Mouse (Mus musculus) erythroid progenitor cell, adult 5-6 weeks (primary cell): ENCODE measurements around the gene Baiap2l2. TPM values are rescaled to one million over a fixed set of nuclear protein-coding genes. Genes with fewer than 3 reads are reported as not detected.

Experiments used
- ATAC-seq: replicated peaks from 2 replicates; pipeline ENCODE4 v1.8.0; 2016; ENCODE audit warnings: moderate number of reproducible peaks, mild to moderate bottlenecking, moderate TSS enrichment, inconsistent platforms; ENCODE audit not compliant: poor library complexity, low FRiP score, severe bottlenecking
- total RNA-seq, 2 experiments: library from RNA; stranded (forward) in 1 of 2; stranded (reverse) in 1 of 2; fragments of 150-400 nt in 1 of 2; fragments of 186-747, 209-891 nt in 1 of 2; gene quantifications; 2 replicates each; pipeline versions ENCODE4 v1.2.3 to v1.2.4; 2015 to 2017; ENCODE audit warnings: low replicate concordance in 2 of 2

The Baiap2l2 gene
- total RNA-seq (2015; ENCODE audit: low replicate concordance) (not detected in 2 replicates), total RNA-seq (2017; ENCODE audit: low replicate concordance) (not detected in 2 replicates)

DNA sequence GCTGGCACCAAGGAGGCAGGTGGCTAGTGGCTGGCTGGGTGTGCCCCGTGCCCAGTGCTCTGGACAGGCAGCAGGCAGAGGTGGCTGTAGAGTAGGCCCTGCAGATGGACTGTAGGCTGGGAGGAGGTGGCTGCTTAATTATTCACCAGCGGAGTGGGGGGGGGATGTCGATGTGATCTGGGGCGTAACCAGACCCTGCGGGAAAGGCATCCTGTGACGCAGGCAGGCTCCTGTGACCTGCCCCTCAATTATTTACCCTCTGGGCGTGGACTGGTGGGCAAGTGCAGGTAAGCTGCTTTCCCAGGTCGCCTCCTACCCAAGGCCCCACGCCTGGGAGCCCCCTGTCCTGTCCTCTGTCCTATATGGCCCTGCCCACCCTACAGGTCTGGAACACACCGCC lies at the start of gene Baiap2l2:
Baiap2l2 (minus strand) TSS at position 139 of the 400 bp plus-strand sequence.
- ATAC-seq = no peak

DNA sequence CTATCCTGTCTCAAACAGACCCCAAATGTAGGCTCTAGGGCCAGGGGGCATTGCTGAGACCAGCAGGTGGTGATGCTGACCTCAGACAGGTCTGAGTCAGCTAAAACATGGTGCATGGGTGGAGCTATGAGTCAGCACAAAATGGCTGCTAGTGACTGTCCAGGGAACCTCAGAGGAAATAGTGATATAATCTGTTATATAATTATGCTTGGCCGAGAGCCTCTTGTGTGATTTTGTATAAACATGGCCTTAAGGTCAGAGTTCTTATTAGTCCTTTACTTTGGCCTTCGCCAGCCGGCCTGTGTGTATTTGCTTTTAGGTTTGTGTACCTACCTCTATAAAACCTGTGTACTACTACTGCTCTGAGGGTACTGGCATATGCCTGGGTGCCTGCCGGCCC lies 48.1 kb upstream of the Baiap2l2 start:
- ATAC-seq = peak; percentile 83

DNA sequence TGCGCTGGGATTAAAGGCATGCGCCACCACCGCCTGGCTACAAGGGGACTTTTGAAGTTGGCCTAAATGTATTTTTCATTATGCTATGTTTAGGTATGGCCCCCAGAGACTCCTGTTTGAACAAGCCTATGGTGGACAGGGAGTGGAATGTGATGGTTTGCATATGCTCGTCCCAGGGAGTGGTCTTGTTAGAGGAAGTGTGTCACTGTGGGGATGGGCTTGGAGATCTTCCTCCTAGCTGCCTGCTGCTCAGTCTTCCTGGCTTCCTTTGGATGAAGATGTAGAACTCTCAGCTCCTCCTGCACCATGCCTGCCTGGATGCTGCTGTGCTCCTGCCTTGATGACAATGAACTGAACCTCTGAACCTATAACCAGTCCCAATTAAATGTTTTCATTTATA lies 45.2 kb upstream of the Baiap2l2 start:
- no peak for ATAC-seq

DNA sequence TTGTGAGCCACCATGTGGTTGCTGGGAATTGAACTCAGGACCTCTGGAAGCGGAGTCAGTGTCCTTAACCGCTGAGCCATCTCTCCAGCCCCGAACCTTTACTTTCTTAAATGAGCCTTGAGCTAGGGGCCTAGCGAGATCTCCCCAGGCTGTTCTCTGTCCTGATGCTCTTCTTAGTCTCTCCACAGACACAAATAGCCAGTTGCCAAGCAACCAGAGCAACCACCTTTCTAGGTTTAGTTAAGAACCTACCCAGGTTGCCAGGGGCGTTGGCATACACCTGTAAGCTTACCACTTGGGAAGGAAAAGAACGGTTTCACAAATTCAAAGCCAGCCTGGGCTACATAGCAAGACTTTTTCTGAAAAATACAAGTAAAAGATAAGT lies 44.6 kb upstream of the Baiap2l2 start:
- no peak for ATAC-seq

DNA sequence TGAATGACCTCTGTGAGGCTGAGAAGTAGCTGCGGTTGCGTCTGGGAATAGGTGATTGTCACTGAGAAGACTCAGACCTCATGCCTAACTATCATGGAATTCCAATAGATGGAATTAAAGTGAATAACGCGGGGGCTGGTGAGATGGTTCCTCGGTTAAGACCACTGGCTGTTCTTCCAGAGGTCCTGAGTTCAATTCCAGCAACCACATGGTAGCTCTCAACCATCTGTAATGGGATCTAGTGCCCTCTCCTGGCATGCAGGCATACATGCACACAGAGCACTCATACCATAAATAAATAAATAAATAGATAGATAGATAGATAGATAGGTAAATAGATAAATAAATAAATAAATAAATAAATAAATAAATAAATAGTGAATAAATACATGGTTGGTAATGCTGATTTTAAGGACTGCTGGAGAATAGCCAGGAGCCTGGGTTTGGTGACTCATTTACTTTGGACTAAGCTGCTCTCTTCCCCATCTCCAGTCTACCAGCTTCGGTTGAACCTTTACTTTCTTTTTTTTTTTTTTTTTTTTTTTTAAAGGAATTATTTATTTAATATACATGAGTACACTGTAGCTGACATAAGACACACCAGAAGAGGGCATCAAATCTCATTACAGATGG lies 44.1 kb upstream of the Baiap2l2 start:
- ATAC-seq = no peak

DNA sequence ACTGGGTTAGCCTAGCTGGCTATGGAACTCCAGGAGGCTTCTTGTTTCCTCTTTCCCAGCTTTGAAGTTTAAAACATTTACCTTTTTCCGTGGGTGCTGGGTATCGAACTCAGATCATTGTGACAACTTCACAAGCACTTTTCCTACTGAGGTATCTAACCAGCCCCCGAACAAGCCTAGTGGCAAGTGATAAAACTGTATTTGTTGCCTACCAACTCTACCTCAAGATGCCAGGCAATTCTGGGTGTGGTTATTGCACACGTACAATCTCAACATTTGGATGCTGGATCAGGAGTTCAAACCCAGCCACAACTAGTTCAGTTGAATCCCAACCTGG lies 43.6 kb upstream of the Baiap2l2 start:
- ATAC-seq = no peak

DNA sequence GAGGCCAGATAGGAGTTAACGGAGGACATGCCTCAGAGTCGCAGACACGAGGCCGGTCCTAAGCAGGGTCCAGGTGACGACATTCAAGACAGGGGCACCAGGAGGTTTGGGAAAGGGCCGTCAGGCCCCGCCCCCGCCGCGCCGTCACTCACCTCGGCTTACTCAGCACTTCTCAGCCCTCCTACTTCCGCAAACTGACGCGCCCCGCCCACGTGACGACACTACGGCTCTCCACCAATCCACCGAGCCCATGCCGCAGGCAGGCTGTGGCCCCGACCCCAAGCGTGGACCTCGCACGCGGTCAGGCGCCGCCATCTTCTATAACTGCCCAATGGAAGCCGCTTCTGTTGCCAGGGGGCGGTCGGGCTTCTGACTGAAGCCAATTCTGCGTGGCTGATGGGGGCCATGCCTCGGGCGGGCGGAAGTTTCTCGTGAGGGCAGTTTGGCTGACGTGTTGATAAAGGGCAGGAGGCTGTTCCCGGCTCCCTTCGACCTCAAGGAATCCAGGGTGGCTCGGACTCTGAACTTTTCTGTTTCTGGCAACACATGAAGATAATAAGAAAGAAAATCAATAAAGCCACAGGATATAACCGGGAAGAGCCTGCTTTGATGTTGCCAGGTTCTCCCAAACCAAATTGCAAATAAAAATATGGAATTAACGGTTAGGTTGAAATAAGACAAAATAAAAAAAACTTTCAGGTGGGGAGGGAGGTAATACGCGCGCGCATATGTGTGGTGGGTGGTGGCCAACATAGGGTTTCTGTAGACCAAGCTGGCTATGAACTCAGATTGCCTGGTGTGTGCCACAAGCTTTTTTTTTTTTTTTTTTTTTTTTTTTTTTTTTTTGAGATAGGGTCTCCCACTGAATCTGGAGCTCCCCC lies 43.0 kb upstream of the Baiap2l2 start, which contains the start of gene Pla2g6:
Pla2g6 (minus strand) TSS at position 333 of the 881 bp plus-strand sequence.
- peak; percentile 95 for ATAC-seq

DNA sequence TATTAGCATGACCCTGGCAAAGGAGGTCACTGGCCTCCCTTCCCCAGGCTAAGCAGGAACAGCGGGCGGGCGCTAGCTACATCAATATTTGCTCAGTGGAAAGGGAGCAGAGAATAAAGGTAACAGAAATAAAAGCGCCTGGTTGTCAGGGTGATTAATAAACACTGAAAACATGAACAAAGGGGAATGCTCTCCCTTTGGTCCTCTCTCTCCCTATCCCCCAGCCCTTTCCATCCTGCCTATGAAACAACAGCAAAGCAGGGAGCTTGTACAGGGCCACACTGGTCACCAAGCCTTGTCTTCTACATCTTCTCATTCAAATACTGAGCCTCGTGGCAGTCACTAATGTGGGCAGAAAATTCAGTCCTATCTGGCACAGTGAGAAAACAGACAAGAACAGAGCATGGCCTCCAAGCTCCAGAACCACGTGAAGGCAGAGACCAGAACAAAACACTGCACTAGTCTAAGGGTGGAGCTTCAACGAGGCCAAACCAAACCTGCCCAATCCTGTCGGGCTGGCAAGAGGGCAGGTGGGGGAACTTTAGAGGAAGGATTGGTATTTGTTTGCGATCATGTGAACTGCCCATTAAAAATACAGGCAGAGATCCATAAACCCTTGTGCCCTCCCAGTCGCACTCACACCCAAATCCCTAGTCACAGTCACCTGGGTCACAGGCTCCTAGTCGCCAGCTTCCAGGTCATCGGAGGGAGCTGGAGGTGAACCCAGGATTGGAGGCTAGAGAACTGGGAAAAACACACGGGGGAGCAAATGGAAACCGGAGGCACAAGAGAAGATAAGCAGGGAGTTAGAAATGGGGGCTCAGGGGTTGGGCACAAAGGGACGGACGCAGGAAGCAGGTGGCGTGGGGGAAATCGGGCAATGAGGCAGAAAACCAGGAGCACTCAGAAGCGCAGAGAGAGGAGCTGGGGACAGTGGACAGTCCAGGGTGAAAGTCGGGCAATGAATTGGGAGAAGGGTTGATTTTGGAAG lies 41.9 kb upstream of the Baiap2l2 start:
- peak; percentile 51 for ATAC-seq

DNA sequence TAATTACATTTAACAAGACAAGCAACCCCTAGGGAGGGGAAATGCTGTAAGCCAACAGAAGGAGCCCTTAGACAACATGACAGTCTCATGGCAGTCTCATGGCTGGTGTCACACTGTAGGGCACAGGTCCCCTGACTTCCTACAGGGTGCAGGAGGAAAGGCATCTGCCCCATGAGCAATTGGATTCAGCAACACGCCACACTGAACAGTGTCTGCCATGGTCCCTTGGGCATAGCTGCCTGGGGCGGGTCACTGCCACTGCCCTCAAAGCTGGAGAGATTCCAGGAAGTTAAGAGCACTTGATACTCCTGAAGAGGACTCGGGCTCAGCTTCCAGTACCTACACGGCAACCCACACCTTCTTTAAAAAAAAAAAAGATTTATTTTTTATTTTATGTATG lies 40.9 kb upstream of the Baiap2l2 start:
- no peak for ATAC-seq

DNA sequence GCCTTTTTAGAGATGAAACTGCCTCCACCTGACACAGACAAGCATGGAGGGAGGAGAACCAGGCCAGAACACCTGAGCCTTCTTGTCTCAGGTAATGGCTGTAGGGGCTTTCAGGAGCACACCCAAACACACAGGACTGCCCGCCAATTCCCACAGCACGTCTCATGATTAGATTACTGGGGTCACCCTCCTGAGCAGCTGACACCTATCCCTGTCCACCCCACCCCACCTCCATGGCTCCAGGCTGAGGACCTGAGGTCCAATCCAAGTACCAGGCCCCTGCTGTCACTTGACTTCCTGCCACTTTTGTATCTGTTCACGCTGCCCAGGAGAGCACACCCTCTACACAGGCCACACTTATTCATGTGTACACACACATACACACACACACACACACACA lies 40.4 kb upstream of the Baiap2l2 start:
- no peak for ATAC-seq

DNA sequence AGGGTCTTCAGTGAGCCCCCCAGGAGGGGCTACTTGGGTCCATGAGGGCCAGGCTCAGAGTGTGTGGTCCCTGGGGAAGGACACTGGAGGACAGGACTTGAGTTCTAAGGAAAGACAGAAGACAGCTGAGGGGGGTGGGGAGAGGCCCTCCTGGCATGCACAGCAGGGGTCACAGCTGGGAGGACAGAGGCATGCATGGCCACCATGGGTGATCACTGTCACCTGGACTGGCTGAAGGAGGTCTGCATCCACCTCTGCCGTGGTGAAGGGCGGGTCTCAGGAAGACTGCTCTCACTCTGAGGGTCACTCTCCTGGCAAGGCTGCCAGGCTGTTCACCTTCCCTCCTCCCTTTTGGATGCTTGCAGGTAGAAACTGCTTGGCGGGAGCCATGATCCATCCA lies 39.0 kb upstream of the Baiap2l2 start:
- no peak for ATAC-seq

DNA sequence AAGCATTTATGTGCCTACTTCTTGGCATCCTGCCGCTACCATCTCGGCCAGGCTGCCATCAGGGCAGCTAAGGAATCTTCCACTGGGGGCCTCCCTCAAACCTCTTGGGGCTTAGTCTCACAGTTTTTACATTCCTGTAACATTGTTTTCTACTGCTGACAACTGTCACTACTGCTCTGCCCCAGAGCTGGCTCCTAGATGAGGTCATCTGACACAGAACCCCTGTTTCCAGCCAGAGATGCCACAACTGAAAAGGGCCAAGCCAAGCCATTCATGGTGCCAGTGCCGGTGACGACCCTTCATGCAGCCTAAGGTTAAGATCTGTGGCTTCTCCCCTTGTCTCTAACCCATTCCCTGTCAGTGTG lies 38.4 kb upstream of the Baiap2l2 start:
- no peak for ATAC-seq

DNA sequence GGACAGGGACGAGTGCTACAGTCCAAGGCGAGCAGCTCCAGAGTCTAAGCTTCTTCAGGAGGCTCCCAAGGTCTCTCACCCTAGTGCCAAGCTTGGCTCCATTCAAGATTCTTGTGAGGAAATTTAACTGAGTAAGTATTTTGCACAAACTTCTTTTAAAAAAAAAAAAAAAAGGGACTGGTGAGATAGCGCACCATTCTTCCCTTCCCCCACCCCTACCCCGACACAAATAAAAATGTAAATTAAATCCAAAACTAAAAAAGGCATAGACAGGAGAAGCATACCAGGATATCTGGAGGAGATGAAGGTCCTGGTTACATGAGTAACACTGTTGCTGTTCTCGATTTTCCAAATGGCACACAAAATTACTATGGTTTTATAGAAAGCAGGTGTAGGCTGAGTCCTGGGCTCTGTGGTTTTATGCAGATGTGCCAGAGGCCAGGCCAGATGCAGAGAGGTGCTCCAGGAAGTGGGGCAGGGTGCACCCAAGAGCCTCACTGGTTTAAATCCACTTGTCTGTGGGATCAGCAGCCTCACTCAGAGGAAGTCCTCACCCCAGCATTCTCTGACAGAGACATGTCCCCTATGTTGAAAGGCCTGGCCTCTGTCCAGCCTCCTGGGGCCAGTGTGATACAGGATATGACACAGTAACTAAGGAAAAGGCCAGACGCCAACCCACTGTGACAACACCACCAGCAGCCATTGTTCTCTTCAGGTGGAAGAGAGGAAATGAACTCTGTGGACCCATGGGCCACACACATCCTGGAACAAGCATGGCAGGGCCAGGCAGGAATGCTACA lies 37.9 kb upstream of the Baiap2l2 start:
- ATAC-seq = no peak

DNA sequence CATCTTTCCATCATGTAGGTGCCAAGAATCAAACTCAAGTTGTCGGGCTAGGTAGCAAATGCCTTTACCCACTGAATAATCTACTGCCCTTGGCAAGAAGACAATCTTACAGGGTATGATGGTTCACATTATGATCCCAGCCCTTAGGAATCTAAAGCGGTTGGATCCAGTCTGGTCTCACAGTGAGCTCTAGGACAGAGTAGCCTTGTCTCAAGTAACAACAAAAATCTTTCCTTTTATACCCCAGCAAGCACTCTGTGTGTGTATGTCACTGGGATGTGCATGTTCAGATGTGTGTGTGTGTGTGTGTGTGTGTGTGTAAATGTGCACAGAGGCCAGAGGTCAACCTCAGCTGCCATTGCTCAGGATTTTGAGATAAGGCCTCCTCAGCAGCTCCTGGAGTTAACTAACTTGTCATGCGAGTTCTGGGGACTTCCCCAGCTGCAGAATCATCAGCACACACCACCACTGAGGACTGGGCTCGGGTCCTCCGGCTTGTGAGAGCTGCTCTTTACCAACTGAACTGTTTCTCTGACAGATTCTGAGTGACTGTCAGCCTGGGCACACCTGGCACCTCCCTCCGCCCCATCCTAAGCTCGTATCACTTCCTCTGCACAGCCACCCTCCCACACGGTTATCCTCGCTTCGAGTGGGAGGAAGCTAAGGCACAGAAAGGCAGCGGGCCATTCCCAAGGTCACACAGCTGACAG lies 37.1 kb upstream of the Baiap2l2 start:
- ATAC-seq = no peak

DNA sequence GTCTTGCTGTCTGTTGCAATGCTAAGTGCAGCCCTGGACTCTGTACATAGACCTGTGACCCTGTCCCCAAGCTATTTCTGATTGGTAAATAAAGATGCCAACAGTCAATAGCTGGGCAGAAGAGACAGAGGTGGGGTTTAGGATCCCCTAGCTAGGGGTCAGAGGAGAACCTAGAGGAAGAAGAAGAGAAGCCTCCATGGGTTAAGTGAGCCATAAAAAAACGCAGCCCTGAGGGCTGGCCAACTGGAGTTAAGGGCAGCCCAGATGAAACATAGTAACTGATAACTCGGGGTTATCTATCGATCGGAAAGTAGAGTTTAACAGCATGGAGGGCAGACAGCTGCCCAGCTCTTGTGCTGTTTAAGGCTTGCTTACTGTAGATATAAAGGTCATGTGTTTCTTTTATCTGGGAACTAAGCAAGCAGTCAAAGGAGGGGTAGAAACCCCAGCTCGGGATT lies 36.4 kb upstream of the Baiap2l2 start:
- no peak for ATAC-seq

DNA sequence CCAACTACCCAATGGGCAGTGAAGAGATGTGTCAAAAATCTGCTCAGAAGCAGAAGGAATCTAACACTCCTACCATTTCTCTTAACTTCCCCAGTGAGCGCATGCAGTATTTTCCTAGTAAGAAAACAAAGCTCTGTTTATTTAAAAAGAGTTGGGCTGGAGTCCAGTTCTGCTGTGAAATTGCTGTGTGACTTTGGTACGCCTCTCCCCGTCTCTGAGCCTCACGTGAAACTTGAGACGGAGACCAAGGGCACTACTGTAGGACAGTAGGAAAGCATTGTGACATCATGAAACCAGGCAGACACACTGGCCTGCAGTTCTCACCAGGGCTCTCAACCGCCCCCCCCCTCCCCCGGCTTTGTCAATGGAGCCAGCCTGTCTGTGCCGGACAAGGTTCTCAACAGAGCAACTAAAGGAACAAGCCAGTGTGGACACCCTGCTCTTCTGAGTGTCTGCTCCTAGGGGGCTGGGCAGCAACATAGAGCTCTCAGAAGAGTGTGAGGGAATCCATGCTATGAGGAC lies 28.6 kb upstream of the Baiap2l2 start:
- ATAC-seq = no peak

DNA sequence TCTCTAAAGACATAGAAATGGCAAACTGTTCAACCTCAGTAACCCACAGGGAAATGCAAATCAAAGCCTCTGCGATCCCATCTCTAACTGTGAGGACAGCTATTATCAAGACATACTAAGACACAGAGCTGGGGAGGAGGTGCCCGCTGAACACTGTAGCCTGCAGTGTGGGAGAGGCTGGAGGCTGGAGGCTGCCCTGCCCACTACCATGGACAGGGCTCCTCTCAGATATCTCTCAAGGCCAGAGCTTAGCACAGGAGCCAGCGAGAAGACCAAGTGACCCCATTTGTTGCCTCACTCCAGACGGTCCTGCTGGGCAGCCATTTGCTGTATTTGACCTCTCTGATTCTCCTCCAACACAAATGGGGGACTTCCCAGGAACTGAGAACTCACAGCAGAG lies 22.5 kb upstream of the Baiap2l2 start:
- no peak for ATAC-seq

DNA sequence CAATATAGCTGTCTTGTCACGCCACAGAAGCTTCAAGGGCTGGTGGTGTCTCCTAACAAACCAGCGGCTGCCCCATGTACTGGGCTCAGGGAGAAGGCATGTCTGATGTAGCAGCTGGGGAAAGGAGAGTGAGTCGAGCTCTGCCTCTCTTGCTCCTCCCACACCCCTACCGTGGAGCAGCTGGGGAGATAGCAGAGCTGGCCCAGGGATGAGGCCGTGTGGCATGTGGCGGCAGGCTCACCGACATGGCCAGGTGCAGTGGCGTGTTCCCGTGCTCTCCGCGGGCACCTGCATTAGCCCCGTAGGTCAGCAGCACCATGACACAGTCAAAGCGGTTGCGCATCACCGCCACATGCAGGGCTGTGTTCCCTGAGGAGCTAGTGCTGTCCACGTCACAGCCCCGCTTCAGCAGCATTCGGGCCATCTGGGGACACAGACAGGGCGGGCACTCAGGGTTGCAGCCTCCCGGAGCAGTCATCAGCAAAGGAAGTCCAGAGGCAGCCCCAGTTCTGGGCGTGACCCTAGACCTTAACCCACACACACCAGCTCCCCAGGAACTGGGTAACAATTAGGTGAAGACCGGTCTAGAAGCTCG lies 20.8 kb upstream of the Baiap2l2 start:
- ATAC-seq = no peak
